Mouse (Mus musculus) limb, embryonic 10.5 days (tissue): ENCODE measurements at regions not wholly inside any gene's neighbourhood (a gene's known extent, or its start where the extent isn't known, plus 50 kb on each side); places are given as distances from the start of the nearest gene placed in this dataset.

Experiments used
- DNase-seq: peaks from one replicate; pipeline ENCODE4 v3.0.0-alpha.2; 2017; ENCODE audit warnings: low spot score
- H3K27ac ChIP-seq: fragments of 300-500 bp; sonication (generic); 2 replicates; pipeline ENCODE4 v1.5.1; 2016; ENCODE audit warnings: mild to moderate bottlenecking
- H3K27me3 ChIP-seq: fragments of 300-500 bp; sonication (generic); 2 replicates; pipeline ENCODE4 v1.6.1; 2016; ENCODE audit warnings: low read depth, mild to moderate bottlenecking; ENCODE audit not compliant: poor library complexity, severe bottlenecking
- H3K36me3 ChIP-seq: fragments of 300-500 bp; sonication (generic); 2 replicates; pipeline ENCODE4 v1.6.1; 2016; ENCODE audit warnings: mild to moderate bottlenecking, moderate library complexity
- H3K4me1 ChIP-seq: fragments of 300-500 bp; sonication (generic); 2 replicates; pipeline ENCODE4 v1.6.1; 2016
- H3K4me3 ChIP-seq: fragments of 300-500 bp; sonication (generic); 2 replicates; pipeline ENCODE4 v1.5.1; 2016; ENCODE audit warnings: mild to moderate bottlenecking, moderate library complexity
- H3K9me3 ChIP-seq: fragments of 300-500 bp; sonication (generic); replicated peaks from 2 replicates; pipeline ENCODE4 v1.6.1; 2016; ENCODE audit warnings: mild to moderate bottlenecking
- WGBS: fragments of 180-500 bp; shearing (Covaris S2); methylation state at CpG from one replicate; pipeline ENCODE4 v1.1.7; 2016; 5-methylcytosine and 5-hydroxymethylcytosine counted together

GRCm38 (mm10) chr9:116511450-116511849, 336.3 kb upstream of the Tgfbr2 start:
- Histone ChIP-seq H3K9me3 (no peaks in the 10 kb centered on the region), H3K27me3 (no peaks in the 10 kb centered on the region), H3K4me3 (no peak overlapping the region), H3K27ac (no peak overlapping the region), H3K36me3 (no peaks in the 10 kb centered on the region), H3K4me1 (peaks cover 5% of the 10 kb centered on the region)
- no peak for DNase-seq
- 50% methylated on average over 3 of the region's 3 CpGs for WGBS

- H3K27ac ChIP-seq: no peak overlapping the region
- WGBS: 88% methylated on average over 5 of the region's 5 CpGs
- no peak for DNase-seq
Observed at GRCm38 (mm10) chr9:116507756-116508155, 332.6 kb upstream of the Tgfbr2 start.

GRCm38 (mm10) chr9:116502831-116503230, 327.7 kb upstream of the Tgfbr2 start:
- no peak for DNase-seq
- Histone ChIP-seq H3K9me3 (no peaks in the 10 kb centered on the region), H3K27ac (peak overlapping the region; percentile 37; the same call in 1 of the 2 replicates), H3K27me3 (no peaks in the 10 kb centered on the region), H3K4me1 (peaks cover 5% of the 10 kb centered on the region; the same call in 1 of the 2 replicates), H3K4me3 (no peak overlapping the region), H3K36me3 (no peaks in the 10 kb centered on the region)
- WGBS: 70% methylated on average over 5 of the region's 5 CpGs

More at GRCm38 (mm10) chr9:116507756-116508155, 332.6 kb upstream of the Tgfbr2 start:
- Histone ChIP-seq H3K36me3 (no peaks in the 10 kb centered on the region), H3K9me3 (no peaks in the 10 kb centered on the region), H3K4me3 (no peak overlapping the region), H3K4me1 (peaks cover 8% of the 10 kb centered on the region), H3K27me3 (no peaks in the 10 kb centered on the region)

GRCm38 (mm10) chr9:116500951-116501350, 325.8 kb upstream of the Tgfbr2 start:
- WGBS: 83% methylated on average over 3 of the region's 3 CpGs

GRCm38 (mm10) chr9:116491227-116491626, 316.1 kb upstream of the Tgfbr2 start:
- H3K4me3 ChIP-seq: no peak overlapping the region
- DNase-seq: no peak
- no peaks in the 10 kb centered on the region for H3K4me1 ChIP-seq
- WGBS: 94% methylated on average over 2 of the region's 2 CpGs
- H3K36me3 ChIP-seq: no peaks in the 10 kb centered on the region
- peaks cover 5% of the 10 kb centered on the region; the same call in 1 of the 2 replicates for H3K9me3 ChIP-seq
- H3K27ac ChIP-seq: no peak overlapping the region
- H3K27me3 ChIP-seq: no peaks in the 10 kb centered on the region

More at GRCm38 (mm10) chr9:116500951-116501350, 325.8 kb upstream of the Tgfbr2 start:
- Histone ChIP-seq H3K4me1 (peaks cover 5% of the 10 kb centered on the region; the same call in 1 of the 2 replicates), H3K27ac (no peak overlapping the region), H3K27me3 (no peaks in the 10 kb centered on the region), H3K9me3 (no peaks in the 10 kb centered on the region), H3K36me3 (no peaks in the 10 kb centered on the region), H3K4me3 (no peak overlapping the region)
- DNase-seq: no peak

GRCm38 (mm10) chr9:116489787-116490186, 314.6 kb upstream of the Tgfbr2 start:
- Histone ChIP-seq H3K4me3 (no peak overlapping the region), H3K27ac (no peak overlapping the region), H3K4me1 (no peaks in the 10 kb centered on the region), H3K9me3 (peaks cover 5% of the 10 kb centered on the region; the same call in 1 of the 2 replicates), H3K36me3 (no peaks in the 10 kb centered on the region), H3K27me3 (no peaks in the 10 kb centered on the region)
- WGBS: 67% methylated on average over 4 of the region's 4 CpGs
- DNase-seq: peak; percentile 61

- 82% methylated on average over 5 of the region's 5 CpGs for whole genome bisulfite sequencing
- Histone ChIP-seq H3K27me3 (no peaks in the 10 kb centered on the region), H3K4me1 (no peaks in the 10 kb centered on the region), H3K27ac (no peak overlapping the region), H3K4me3 (no peak overlapping the region), H3K36me3 (no peaks in the 10 kb centered on the region), H3K9me3 (peaks cover 5% of the 10 kb centered on the region; the same call in 1 of the 2 replicates)
- DNase-seq: no peak
Observed at GRCm38 (mm10) chr9:116489273-116489672, 314.1 kb upstream of the Tgfbr2 start.

GRCm38 (mm10) chr9:116477309-116477708, 302.1 kb upstream of the Tgfbr2 start:
- H3K27me3 ChIP-seq: no peaks in the 10 kb centered on the region
- no peaks in the 10 kb centered on the region for H3K9me3 ChIP-seq
- no peaks in the 10 kb centered on the region for H3K36me3 ChIP-seq
- no peak for DNase-seq
- no peak overlapping the region for H3K27ac ChIP-seq
- no peak overlapping the region for H3K4me3 ChIP-seq
- H3K4me1 ChIP-seq: no peaks in the 10 kb centered on the region
- WGBS: 86% methylated on average over 3 of the region's 3 CpGs

- Histone ChIP-seq H3K4me3 (no peak overlapping the region), H3K27me3 (no peaks in the 10 kb centered on the region), H3K27ac (no peak overlapping the region), H3K36me3 (no peaks in the 10 kb centered on the region), H3K4me1 (no peaks in the 10 kb centered on the region), H3K9me3 (no peaks in the 10 kb centered on the region)
- no peak for DNase-seq
- WGBS: 91% methylated on average over 12 of the region's 12 CpGs
Observed at GRCm38 (mm10) chr9:116475206-116475955, 300.2 kb upstream of the Tgfbr2 start.

- Histone ChIP-seq H3K27ac (no peak overlapping the region), H3K9me3 (no peaks in the 10 kb centered on the region), H3K27me3 (no peaks in the 10 kb centered on the region), H3K36me3 (no peaks in the 10 kb centered on the region), H3K4me3 (no peak overlapping the region), H3K4me1 (0 out of 2 replicates have a peak, but pooled peaks cover 4% of the 10 kb centered on the region)
- 77% methylated on average over 4 of the region's 4 CpGs for WGBS
- DNase-seq: no peak
Observed at GRCm38 (mm10) chr9:116472855-116473254, 297.7 kb upstream of the Tgfbr2 start.

- no peak for DNase-seq
Observed at GRCm38 (mm10) chr9:116468569-116469250, 293.6 kb upstream of the Tgfbr2 start.

GRCm38 (mm10) chr9:116466336-116466735, 291.2 kb upstream of the Tgfbr2 start:
- H3K4me1 ChIP-seq: 0 out of 2 replicates have a peak, but pooled peaks cover 4% of the 10 kb centered on the region
- H3K4me3 ChIP-seq: no peak overlapping the region
- DNase-seq: no peak
- H3K9me3 ChIP-seq: no peaks in the 10 kb centered on the region
- WGBS: 92% methylated on average over 7 of the region's 7 CpGs
- H3K36me3 ChIP-seq: no peaks in the 10 kb centered on the region
- no peak overlapping the region for H3K27ac ChIP-seq
- H3K27me3 ChIP-seq: no peaks in the 10 kb centered on the region

More at GRCm38 (mm10) chr9:116468569-116469250, 293.6 kb upstream of the Tgfbr2 start:
- Histone ChIP-seq H3K36me3 (no peaks in the 10 kb centered on the region), H3K4me3 (no peak overlapping the region), H3K4me1 (0 out of 2 replicates have a peak, but pooled peaks cover 4% of the 10 kb centered on the region), H3K9me3 (no peaks in the 10 kb centered on the region), H3K27me3 (no peaks in the 10 kb centered on the region), H3K27ac (no peak overlapping the region)
- 74% methylated on average over 10 of the region's 10 CpGs for WGBS

- WGBS: 64% methylated on average over 2 of the region's 2 CpGs
- Histone ChIP-seq H3K4me1 (0 out of 2 replicates have a peak, but pooled peaks cover 4% of the 10 kb centered on the region), H3K27ac (no peak overlapping the region), H3K27me3 (no peaks in the 10 kb centered on the region), H3K36me3 (no peaks in the 10 kb centered on the region), H3K9me3 (no peaks in the 10 kb centered on the region), H3K4me3 (no peak overlapping the region)
- DNase-seq: no peak
Observed at GRCm38 (mm10) chr9:116464626-116465025, 289.5 kb upstream of the Tgfbr2 start.
